Mouse (Mus musculus) retina, postnatal 7 days (tissue): ENCODE measurements at regions not wholly inside any gene's neighbourhood (a gene's known extent, or its start where the extent isn't known, plus 50 kb on each side); places are given as distances from the start of the nearest gene placed in this dataset.
"Not testable (repeated sequence)": the region's sequence is repeated elsewhere in the genome, so short reads cannot be mapped to it uniquely, and the experiment has no call there.

Source experiments
- DNase-seq: peaks from one replicate; pipeline ENCODE4 v3.0.0-alpha.2; 2012; ENCODE audit warnings: low read depth, low spot score

- no peak for DNase-seq
Observed at GRCm38 (mm10) chr14:46596696-46597359, 163.5 kb upstream of the Cdkn3 start.

- DNase-seq: no peak
Observed at GRCm38 (mm10) chr14:46594151-46594550, 166.2 kb upstream of the Cdkn3 start.

GRCm38 (mm10) chr14:46591753-46592359, 168.5 kb upstream of the Cdkn3 start:
- no peak for DNase-seq

GRCm38 (mm10) chr14:46591211-46591610, 169.1 kb upstream of the Cdkn3 start:
- no peak for DNase-seq

- no peak for DNase-seq
Observed at GRCm38 (mm10) chr14:46586093-46586492, 174.2 kb upstream of the Cdkn3 start.

- DNase-seq: no peak
Observed at GRCm38 (mm10) chr14:46578051-46579000, 182.0 kb upstream of the Cdkn3 start.

- no peak for DNase-seq
Observed at GRCm38 (mm10) chr14:46575889-46576288, 184.5 kb upstream of the Cdkn3 start.

- no peak for DNase-seq
Observed at GRCm38 (mm10) chr14:46575414-46575813, 184.9 kb upstream of the Cdkn3 start.

GRCm38 (mm10) chr14:46573401-46573800, 182.9 kb upstream of the Bmp4 start:
- no peak for DNase-seq

GRCm38 (mm10) chr14:46572972-46573371, 182.5 kb upstream of the Bmp4 start:
- not testable (repeated sequence) for DNase-seq

GRCm38 (mm10) chr14:46571841-46572240, 181.4 kb upstream of the Bmp4 start:
- no peak for DNase-seq

GRCm38 (mm10) chr14:46569273-46569672, 178.8 kb upstream of the Bmp4 start:
- no peak for DNase-seq

- DNase-seq: no peak
Observed at GRCm38 (mm10) chr14:46567411-46567780, 176.9 kb upstream of the Bmp4 start.

GRCm38 (mm10) chr14:46566681-46567410, 176.4 kb upstream of the Bmp4 start:
- DNase-seq: no peak

GRCm38 (mm10) chr14:46564998-46565397, 174.5 kb upstream of the Bmp4 start:
- peak; percentile 21 for DNase-seq

- DNase-seq: no peak
Observed at GRCm38 (mm10) chr14:46562016-46562415, 171.5 kb upstream of the Bmp4 start.

GRCm38 (mm10) chr14:46553239-46553638, 162.8 kb upstream of the Bmp4 start:
- no peak for DNase-seq

- no peak for DNase-seq
Observed at GRCm38 (mm10) chr14:46546146-46546545, 155.7 kb upstream of the Bmp4 start.

- no peak for DNase-seq
Observed at GRCm38 (mm10) chr14:46539466-46540187, 149.2 kb upstream of the Bmp4 start.

GRCm38 (mm10) chr14:46536002-46536762, 145.7 kb upstream of the Bmp4 start:
- DNase-seq: no peak
